Mouse (Mus musculus): ENCODE measurements around the gene Nme8.

- TF ChIP-seq POLR2A (IDR thresholded peaks at IDR 0.05; ENCODE audit: control insufficient read depth, extremely low read depth, insufficient read depth, low read length, poor library complexity) (no peak), CTCF (IDR thresholded peaks at IDR 0.05; ENCODE audit: borderline replicate concordance, control insufficient read depth, extremely low read depth, insufficient read depth, low read length, poor library complexity) (no peak)
Measured at GRCm38 (mm10) chr13:19689971-19690370, 7.6 kb downstream of the Nme8 start.
